Mouse (Mus musculus): ENCODE measurements around the gene Setd3. TPM values are rescaled to one million over a fixed set of nuclear protein-coding genes. Genes with fewer than 3 reads are reported as not detected.

Gene Setd3
- total RNA-seq, 2 experiments from 2014 or later = 82.7 to 91.8 TPM

DNA sequence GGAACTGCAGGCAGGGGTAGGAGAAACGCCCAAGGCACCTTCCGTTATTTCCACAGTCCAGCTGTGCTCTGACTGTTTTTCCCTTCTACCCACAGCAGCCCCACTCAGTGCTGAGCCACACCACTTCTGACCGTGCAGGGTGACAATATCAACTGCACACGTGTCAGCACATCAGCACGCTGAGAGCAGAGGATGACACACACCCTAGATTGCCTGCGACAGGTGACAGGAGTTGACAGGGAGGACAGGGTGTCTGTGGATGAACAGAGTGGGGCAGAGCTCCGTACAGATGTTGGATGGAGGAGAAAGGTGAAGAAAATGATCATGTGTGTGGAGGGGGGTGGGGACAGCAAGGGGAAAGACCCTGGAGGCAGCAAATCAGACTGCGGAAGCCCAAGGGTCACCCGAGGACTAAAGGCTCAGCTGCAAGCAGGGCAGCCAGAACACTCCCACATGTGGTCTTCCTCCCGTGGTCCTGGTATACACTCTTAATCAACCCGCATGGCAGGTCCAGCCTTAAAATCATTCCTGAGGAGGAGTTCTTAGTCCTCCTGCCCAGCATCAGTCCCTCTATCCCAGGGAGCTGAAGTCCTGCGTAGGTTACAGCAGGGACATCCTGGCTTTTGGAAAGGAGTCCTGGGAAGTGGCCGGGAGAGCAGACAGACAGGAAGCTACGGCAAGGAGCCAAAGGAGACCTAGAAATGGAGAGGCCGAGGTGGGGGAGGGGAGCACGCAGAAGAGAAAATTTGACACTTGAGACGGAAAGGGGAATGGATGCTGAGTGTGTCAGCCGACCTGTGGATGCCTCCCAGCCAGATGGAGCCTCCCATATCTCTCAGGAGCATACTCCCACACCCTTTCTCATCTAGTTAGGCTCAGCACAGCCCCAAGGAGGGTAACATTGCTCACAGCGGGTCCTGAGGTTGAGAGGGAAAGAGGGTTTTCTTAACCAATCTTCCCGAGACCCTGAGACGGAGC lies 108.1 kb downstream of the Setd3 start:
- DNase-seq = no peak

GRCm38 (mm10) chr12:108069504-108069903 lies 109.6 kb downstream of the Setd3 start:
- no peak for DNase-seq

- DNase-seq = peak; percentile 27
These were observed 111.2 kb downstream of the Setd3 start for GRCm38 (mm10) chr12:108067811-108068375.

DNA sequence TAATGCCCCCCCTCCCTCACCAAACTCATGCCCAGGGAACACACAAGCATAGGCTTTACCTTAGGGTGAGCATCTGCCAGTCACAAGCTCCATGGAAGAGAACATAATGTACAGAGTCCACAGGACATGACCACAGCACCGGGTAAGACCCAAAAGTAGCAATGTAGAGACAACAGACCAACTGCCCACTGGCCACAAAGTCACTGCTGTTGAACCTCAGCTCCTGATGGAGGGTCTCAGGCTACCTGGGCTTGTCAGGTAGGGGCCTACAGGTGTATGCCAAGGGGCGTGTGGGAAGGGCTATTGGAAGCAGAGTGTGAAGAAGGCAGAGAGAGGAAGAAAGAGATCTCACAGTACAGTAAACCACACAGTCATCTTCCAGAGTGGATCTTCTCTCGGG lies 111.9 kb downstream of the Setd3 start:
- DNase-seq = no peak

GRCm38 (mm10) chr12:108064396-108064998 lies 114.6 kb downstream of the Setd3 start:
- DNase-seq = no peak

DNA sequence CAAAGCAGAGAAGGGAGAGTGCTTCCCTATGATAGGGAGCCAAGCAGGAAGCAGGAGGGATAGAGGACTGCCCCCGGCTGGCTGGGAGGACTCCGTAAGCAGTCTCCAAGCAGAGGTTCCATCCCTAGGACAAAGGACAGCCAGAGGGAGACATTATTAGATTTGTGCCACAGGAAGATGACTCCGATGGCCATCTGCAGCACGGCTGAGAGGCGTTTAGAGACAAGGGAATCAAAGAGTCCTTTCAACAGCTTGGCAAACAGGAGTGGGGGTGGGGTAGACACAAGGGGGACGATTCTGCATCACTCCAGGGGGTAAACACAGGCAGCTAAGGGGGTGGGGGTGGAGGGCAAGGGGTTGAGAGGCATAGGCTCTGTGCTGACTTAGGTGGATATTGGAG lies 115.1 kb downstream of the Setd3 start:
- no peak for DNase-seq

DNA sequence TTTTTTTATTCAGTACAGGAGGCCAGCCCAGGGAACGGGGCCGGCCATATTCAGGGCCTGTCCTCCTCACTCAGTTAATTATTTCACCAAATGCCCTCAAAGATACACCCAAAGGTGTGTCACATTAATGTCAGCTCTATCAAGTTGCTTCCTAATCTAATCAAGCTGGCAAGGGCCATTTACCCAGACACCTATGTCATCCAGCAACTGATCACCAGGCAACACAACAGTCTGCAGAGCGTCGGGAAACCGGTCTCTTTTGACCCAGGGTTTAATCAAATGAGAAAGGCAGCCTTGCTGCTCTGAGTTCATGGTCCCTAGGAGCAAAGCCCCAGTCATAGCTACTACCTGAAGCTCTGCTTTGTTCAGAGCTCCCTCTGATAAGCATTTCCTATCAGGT lies 117.0 kb downstream of the Setd3 start:
- no peak for DNase-seq

GRCm38 (mm10) chr12:108061661-108062060 lies 117.5 kb downstream of the Setd3 start:
- DNase-seq = no peak

Other genes with a start within 250 kb of the Setd3 start
- under 1 TPM; 0.21 to 0.27 TPM for gene Bcl11b, start 175.7 kb downstream of the Setd3 start, total RNA-seq (2021)
- gene Ccnk, start 265 bp upstream of the Setd3 start, total RNA-seq (2021) = 10 to 100 TPM; 30.1 to 32.2 TPM
- 1 to 10 TPM; 5.0 to 5.1 TPM for gene Ccdc85c, start 96.1 kb upstream of the Setd3 start, total RNA-seq (2021)
- gene Hhipl1, start 127.0 kb upstream of the Setd3 start, total RNA-seq (2021) = under 1 TPM; 0.38 to 0.54 TPM
- 1 to 10 TPM; 1.1 to 1.5 TPM for gene Cyp46a1, start 155.1 kb upstream of the Setd3 start, total RNA-seq (2021)
- gene Eml1, start 191.6 kb upstream of the Setd3 start, total RNA-seq (2021) = 100 to 1,000 TPM; 127 to 132 TPM